ENCODE assay signal across 20 mouse cellular contexts in genomic region chr7:74541958-74542357, GRCm38 (mm10). TPM values are rescaled to one million over a fixed set of nuclear protein-coding genes. Genes with fewer than 3 reads are reported as not detected.
A peak's percentile ranks its signal among the peaks of the same experiment; 100 is the strongest.
DNase-seq lines count a peak whose midpoint lies in the region; TF ChIP-seq lines count a peak whose summit lies in the region.
"Had no signal": no experiment of that assay in that cellular context is flagged by ENCODE, and none has a peak within 500 bp of the region (broad histone marks: within the 10 kb centered on the region; RNA-seq: fewer than 3 reads in every experiment).

No protein-coding gene starts in this region.

- intact Hi-C loops in left cerebral cortex, adult 2 months (cut with DNase I), result no loop called here

- WGBS in cerebellum, adult 2 months, result 7% methylated on average over 4 of the region's 4 CpGs

- TF ChIP-seq POLR2A in cerebellum, adult 2 months (IDR thresholded peaks at IDR 0.05; ENCODE audit: borderline replicate concordance, insufficient read depth, low read length), result no peak

- peak; percentile 44 to 67 for DNase-seq in cerebellum, adult 2 months
- DNase-seq in cerebellum, adult 11 months, result no peak
- peak; percentile 82 for DNase-seq in heart, adult 11 months
- DNase-seq in heart, adult 9 months (ENCODE audit: low spot score in 2 of 2), result no peak
- DNase-seq in cerebellum, postnatal 36 days, result peak; percentile 36 to 38
- DNase-seq in left cerebral cortex, adult 2 months (ENCODE audit: extremely low spot score in 1 of 2, low spot score in 2 of 2), result no peak
- DNase-seq: adrenal gland, adult 2 months; adrenal gland, postnatal 14 days; gastrocnemius, postnatal 10 days; gastrocnemius, postnatal 36 days; heart, postnatal 10 days; heart, postnatal 36 days; kidney, adult 11 months had no signal

- peaks cover 23% of the 10 kb centered on the region for H3K4me1 ChIP-seq in cerebellum, adult 2 months (ENCODE audit: control insufficient read depth, insufficient read depth, low read length)
- H3K4me1 ChIP-seq: forebrain, embryonic 10.5 days; forebrain, embryonic 13.5 days; hindbrain, embryonic 10.5 days; intestine, embryonic 15.5 days had no signal

- H3K27me3 ChIP-seq in cerebellum, adult 2 months (ENCODE audit: control insufficient read depth, insufficient read depth, low read length), result no peaks in the 10 kb centered on the region
- H3K27me3 ChIP-seq: forebrain, embryonic 13.5 days; heart, embryonic 12.5 days; heart, embryonic 15.5 days; hindbrain, embryonic 13.5 days; intestine, embryonic 15.5 days had no signal

- H3K4me3 ChIP-seq in cerebellum, adult 2 months (replicated peaks; ENCODE audit: insufficient read depth, low read depth, low read length), result no peak overlapping the region
- H3K4me3 ChIP-seq in left cerebral cortex, adult 2 months, result no peak overlapping the region
- H3K4me3 ChIP-seq: forebrain, embryonic 10.5 days; forebrain, embryonic 13.5 days; heart, embryonic 12.5 days; heart, embryonic 15.5 days; hindbrain, embryonic 10.5 days; hindbrain, embryonic 13.5 days; intestine, embryonic 15.5 days had no signal

- no peak overlapping the region for H3K27ac ChIP-seq in cerebellum, adult 2 months (ENCODE audit: insufficient read depth, low read length)
- H3K27ac ChIP-seq in left cerebral cortex, adult 2 months, result no peak overlapping the region
- H3K27ac ChIP-seq: forebrain, embryonic 10.5 days; forebrain, embryonic 13.5 days; heart, embryonic 15.5 days; hindbrain, embryonic 10.5 days; hindbrain, embryonic 13.5 days; intestine, embryonic 15.5 days had no signal

- TF ChIP-seq CTCF in cerebellum, adult 2 months (IDR thresholded peaks at IDR 0.05; ENCODE audit: borderline replicate concordance, insufficient read depth, low read depth, low read length), result no peak
- no peak for TF ChIP-seq CTCF in left cerebral cortex, adult 2 months (IDR thresholded peaks at IDR 0.05)

RNA-seq across cellular contexts. Expression of gene Slco3a1, which starts 12.6 kb away (rescaled TPM):
- polyA plus RNA-seq in cerebellum, adult 2 months (2012; rRNA removed), result 61.3 and 66.6 TPM in 2 replicates
- 10 to 100 TPM; 54.9 to 56.8 TPM for total RNA-seq in left cerebral cortex, adult 2 months (2021)

Comparison
In these comparisons a context has a peak if more than half of its experiments do, and no peak if none do; other contexts are left out.
1. DNase-seq: peak in cerebellum, adult 2 months (2 of 2), heart, adult 11 months (single experiment) and cerebellum, postnatal 36 days (2 of 2); none in cerebellum, adult 11 months (single experiment), heart, adult 9 months (0 of 2) and left cerebral cortex, adult 2 months (0 of 2).